Comparison of ENCODE assay signal across 11 mouse cellular contexts in the genomic region with DNA sequence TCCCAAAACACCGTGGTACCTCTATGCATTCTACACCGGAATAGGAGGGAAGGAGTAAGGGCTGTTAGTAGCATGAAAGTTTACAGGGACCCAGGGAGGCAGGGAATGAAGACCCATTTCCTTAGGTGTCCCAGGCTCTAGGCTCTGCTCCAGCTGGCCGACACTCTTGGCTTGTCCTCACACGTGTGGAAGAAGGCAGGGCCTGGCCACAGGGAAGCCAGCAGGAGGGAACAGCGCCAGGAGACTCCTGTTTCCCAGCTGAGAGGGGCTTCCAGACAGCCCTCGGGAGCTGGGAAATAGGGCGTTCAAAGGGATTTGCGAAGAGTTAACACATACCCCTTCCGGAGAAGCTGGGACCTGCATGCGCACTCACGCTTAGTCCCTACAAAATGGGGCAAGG. TPM values are rescaled to one million over a fixed set of nuclear protein-coding genes. Genes with fewer than 3 reads are reported as not detected.
DNase-seq lines count a peak whose midpoint lies in the region; ATAC-seq and TF ChIP-seq lines count a peak whose summit lies in the region.
"Had no signal": no experiment of that assay in that cellular context is flagged by ENCODE, and none has a peak within 500 bp of the region (broad histone marks: within the 10 kb centered on the region; RNA-seq: fewer than 3 reads in every experiment).

No protein-coding gene starts in this region.

- WGBS in heart, embryonic 13.5 days: 38% methylated on average over 11 of the region's 11 CpGs
- WGBS in heart, embryonic 10.5 days: 36% methylated on average over 11 of the region's 11 CpGs
- WGBS in lung, embryonic 14.5 days: 30% methylated on average over 11 of the region's 11 CpGs

- no peak for ATAC-seq in heart, embryonic 13.5 days (ENCODE audit: extremely low read depth, insufficient number of reproducible peaks, low FRiP score, low TSS enrichment)
- peak; percentile 82 for ATAC-seq in lung, embryonic 14.5 days (ENCODE audit: insufficient read depth)
- no peak for ATAC-seq in CD4-positive, CD25-positive, alpha-beta regulatory T cell, adult 4 months

- H3K4me1 ChIP-seq in heart, embryonic 13.5 days: peaks cover 15% of the 10 kb centered on the region
- peaks cover 6% of the 10 kb centered on the region for H3K4me1 ChIP-seq in heart, embryonic 10.5 days
- H3K4me1 ChIP-seq in lung, embryonic 14.5 days (ENCODE audit: insufficient read depth): no peaks in the 10 kb centered on the region

- no peak overlapping the region for H3K4me3 ChIP-seq in heart, embryonic 13.5 days
- H3K4me3 ChIP-seq in heart, embryonic 10.5 days: no peak overlapping the region
- H3K4me3 ChIP-seq in lung, embryonic 14.5 days (ENCODE audit: low read depth, low read length): no peak overlapping the region
- H3K4me3 ChIP-seq: embryonic facial prominence, embryonic 15.5 days; limb, embryonic 12.5 days had no signal

- no peaks in the 10 kb centered on the region for H3K36me3 ChIP-seq in heart, embryonic 13.5 days
- no peaks in the 10 kb centered on the region for H3K36me3 ChIP-seq in heart, embryonic 10.5 days
- no peaks in the 10 kb centered on the region for H3K36me3 ChIP-seq in lung, embryonic 14.5 days (ENCODE audit: insufficient read depth)
- H3K36me3 ChIP-seq: embryonic facial prominence, embryonic 15.5 days; limb, embryonic 12.5 days had no signal

- no peak overlapping the region for H3K9ac ChIP-seq in heart, embryonic 13.5 days
- H3K9ac ChIP-seq in lung, embryonic 14.5 days: no peak overlapping the region
- H3K9ac ChIP-seq: embryonic facial prominence, embryonic 15.5 days; limb, embryonic 12.5 days had no signal

- peak overlapping the region; percentile 9; the same call in 1 of the 2 replicates for H3K27ac ChIP-seq in heart, embryonic 13.5 days (replicated peaks)
- H3K27ac ChIP-seq in heart, embryonic 10.5 days: no peak overlapping the region
- no peak overlapping the region for H3K27ac ChIP-seq in lung, embryonic 14.5 days (ENCODE audit: low read depth)
- H3K27ac ChIP-seq: embryonic facial prominence, embryonic 15.5 days; limb, embryonic 12.5 days had no signal

- no peaks in the 10 kb centered on the region for H3K9me3 ChIP-seq in heart, embryonic 13.5 days
- no peaks in the 10 kb centered on the region for H3K9me3 ChIP-seq in heart, embryonic 10.5 days
- H3K9me3 ChIP-seq in lung, embryonic 14.5 days (ENCODE audit: low read depth, low read length): no peaks in the 10 kb centered on the region
- H3K9me3 ChIP-seq: embryonic facial prominence, embryonic 15.5 days; limb, embryonic 12.5 days had no signal

- peak; percentile 37 for DNase-seq in adrenal gland, postnatal 25 days
- DNase-seq in adrenal gland, adult 8-10 months: no peak
- no peak for DNase-seq in heart, embryonic 10.5 days (ENCODE audit: low spot score)
- peak; percentile 71 for DNase-seq in lung, embryonic 14.5 days
- no peak for DNase-seq in lung, postnatal 25 days (ENCODE audit: low spot score)
- peak; percentile 58 for DNase-seq in heart, postnatal 4 days
- DNase-seq: cerebellum, adult 8-10 months had no signal

- TF ChIP-seq CTCF in lung, embryonic 14.5 days (IDR thresholded peaks at IDR 0.05; ENCODE audit: low read depth): no peak

- H3K4me2 ChIP-seq in heart, embryonic 13.5 days: no peak overlapping the region
- H3K4me2 ChIP-seq in lung, embryonic 14.5 days: no peak overlapping the region
- H3K4me2 ChIP-seq: embryonic facial prominence, embryonic 15.5 days; limb, embryonic 12.5 days had no signal

- H3K27me3 ChIP-seq in heart, embryonic 13.5 days (replicated peaks): peaks cover 12% of the 10 kb centered on the region; the same call in 1 of the 2 replicates
- H3K27me3 ChIP-seq in heart, embryonic 10.5 days (ENCODE audit: insufficient read depth, poor library complexity, severe bottlenecking): 0 out of 2 replicates have a peak, but pooled peaks cover 17% of the 10 kb centered on the region
- H3K27me3 ChIP-seq in lung, embryonic 14.5 days (ENCODE audit: insufficient read depth, low read length): peaks cover 4% of the 10 kb centered on the region; the same call in 1 of the 2 replicates
- H3K27me3 ChIP-seq: embryonic facial prominence, embryonic 15.5 days; limb, embryonic 12.5 days had no signal

RNA-seq across cellular contexts. Expression of gene D10Jhu81e, which starts 40.2 kb away (rescaled TPM):
- 235 and 247 TPM in 2 replicates for total RNA-seq in adrenal gland, postnatal 25 days (2021)
- total RNA-seq in adrenal gland, adult 8-10 months (2022): 100 to 1,000 TPM; 187 to 284 (median 230) TPM
- 46.2 and 48.3 TPM in 2 replicates for polyA plus RNA-seq in heart, embryonic 13.5 days (2015; fragmentation: Nextera tagmentation; extraction: Ambion mirVana)
- polyA plus RNA-seq in heart, embryonic 10.5 days (2016; fragmentation: Nextera tagmentation; extraction: Ambion mirVana): 32.8 and 34.9 TPM in 2 replicates
- 16.7 and 19.7 TPM in 2 replicates for polyA plus RNA-seq in lung, embryonic 14.5 days (2014; fragmentation: Nextera tagmentation; extraction: Ambion mirVana)
- total RNA-seq in heart, postnatal 4 days (2021): 100 to 1,000 TPM; 198 to 215 TPM
- polyA plus RNA-seq in CD4-positive, CD25-positive, alpha-beta regulatory T cell, adult 4 months (2017; shearing (Covaris generic)): 10 to 100 TPM in 1 of 2 experiments, 1 to 10 TPM in 1; 7.5 to 42.9 TPM

RNA-seq across cellular contexts. Expression of gene Pwp2, which starts 55.5 kb away (rescaled TPM):
- total RNA-seq in adrenal gland, postnatal 25 days (2021): 17.8 and 17.9 TPM in 2 replicates
- 10 to 100 TPM; 20.1 to 22.4 (median 21.3) TPM for total RNA-seq in adrenal gland, adult 8-10 months (2022)
- 10.8 and 11.1 TPM in 2 replicates for polyA plus RNA-seq in heart, embryonic 13.5 days (2015; fragmentation: Nextera tagmentation; extraction: Ambion mirVana)
- polyA plus RNA-seq in heart, embryonic 10.5 days (2016; fragmentation: Nextera tagmentation; extraction: Ambion mirVana): 18.0 and 23.1 TPM in 2 replicates
- 20.8 and 21.8 TPM in 2 replicates for polyA plus RNA-seq in lung, embryonic 14.5 days (2014; fragmentation: Nextera tagmentation; extraction: Ambion mirVana)
- total RNA-seq in heart, postnatal 4 days (2021): 10 to 100 TPM; 10.2 to 11.0 TPM
- 10 to 100 TPM; 13.4 to 29.5 TPM for polyA plus RNA-seq in CD4-positive, CD25-positive, alpha-beta regulatory T cell, adult 4 months (2017; shearing (Covaris generic))

Comparison
In these comparisons a context has a peak if more than half of its experiments do, and no peak if none do; other contexts are left out.
1. DNase-seq: peak in adrenal gland, postnatal 25 days (single experiment), lung, embryonic 14.5 days (single experiment) and heart, postnatal 4 days (single experiment); none in adrenal gland, adult 8-10 months (single experiment), heart, embryonic 10.5 days (single experiment) and lung, postnatal 25 days (single experiment).